Mouse (Mus musculus): ENCODE measurements at regions not wholly inside any gene's neighbourhood (a gene's known extent, or its start where the extent isn't known, plus 50 kb on each side); places are given as distances from the start of the nearest gene placed in this dataset.

GRCm38 (mm10) chr2:51566554-51567246, 60.6 kb upstream of the Tas2r134 start:
- DNase-seq (ENCODE audit: low spot score) = no peak
- intact Hi-C loops (cut with DNase I) = no loop called here

GRCm38 (mm10) chr2:51563881-51564280, 63.4 kb upstream of the Tas2r134 start:
- DNase-seq (ENCODE audit: low spot score) = no peak
- intact Hi-C loops (cut with DNase I) = no loop called here

GRCm38 (mm10) chr2:51563240-51563639, 64.1 kb upstream of the Tas2r134 start:
- intact Hi-C loops (cut with DNase I) = no loop called here
- DNase-seq (ENCODE audit: low spot score) = no peak

- no peak for DNase-seq (ENCODE audit: low spot score)
- intact Hi-C loops (cut with DNase I) = no loop called here
These were observed 76.4 kb upstream of the Tas2r134 start for GRCm38 (mm10) chr2:51550863-51551262.

- intact Hi-C loops (cut with DNase I) = no loop called here
- DNase-seq (ENCODE audit: low spot score) = no peak
These were observed 78.2 kb upstream of the Tas2r134 start for GRCm38 (mm10) chr2:51549125-51549524.

- intact Hi-C loops (cut with DNase I) = no loop called here
- DNase-seq (ENCODE audit: low spot score) = no peak
These were observed 81.1 kb upstream of the Tas2r134 start for GRCm38 (mm10) chr2:51546181-51546580.

- no peak for DNase-seq (ENCODE audit: low spot score)
- intact Hi-C loops (cut with DNase I) = no loop called here
These were observed 83.4 kb upstream of the Tas2r134 start for GRCm38 (mm10) chr2:51543949-51544348.

- no peak for DNase-seq (ENCODE audit: low spot score)
- intact Hi-C loops (cut with DNase I) = no loop called here
These were observed 85.0 kb upstream of the Tas2r134 start for GRCm38 (mm10) chr2:51542272-51542671.

- DNase-seq (ENCODE audit: low spot score) = no peak
- intact Hi-C loops (cut with DNase I) = no loop called here
These were observed 94.4 kb upstream of the Tas2r134 start for GRCm38 (mm10) chr2:51532709-51533414.

- intact Hi-C loops (cut with DNase I) = no loop called here
- no peak for DNase-seq (ENCODE audit: low spot score)
These were observed 96.0 kb upstream of the Tas2r134 start for GRCm38 (mm10) chr2:51531106-51531839.

GRCm38 (mm10) chr2:51522766-51523165, 104.5 kb upstream of the Tas2r134 start:
- no peak for DNase-seq (ENCODE audit: low spot score)
- intact Hi-C loops (cut with DNase I) = no loop called here

- intact Hi-C loops (cut with DNase I) = no loop called here
- no peak for DNase-seq (ENCODE audit: low spot score)
These were observed 117.9 kb upstream of the Tas2r134 start for GRCm38 (mm10) chr2:51509220-51510011.

GRCm38 (mm10) chr2:51497896-51498295, 129.4 kb upstream of the Tas2r134 start:
- DNase-seq (ENCODE audit: low spot score) = no peak
- intact Hi-C loops (cut with DNase I) = no loop called here

- intact Hi-C loops (cut with DNase I) = no loop called here
- DNase-seq (ENCODE audit: low spot score) = no peak
These were observed 153.6 kb upstream of the Tas2r134 start for GRCm38 (mm10) chr2:51473753-51474152.

- DNase-seq (ENCODE audit: low spot score) = no peak
- intact Hi-C loops (cut with DNase I) = no loop called here
These were observed 160.2 kb upstream of the Tas2r134 start for GRCm38 (mm10) chr2:51467027-51467694.

- intact Hi-C loops (cut with DNase I) = no loop called here
- DNase-seq (ENCODE audit: low spot score) = no peak
These were observed 161.3 kb upstream of the Tas2r134 start for GRCm38 (mm10) chr2:51466003-51466402.

- no peak for DNase-seq (ENCODE audit: low spot score)
- intact Hi-C loops (cut with DNase I) = no loop called here
These were observed 161.7 kb upstream of the Tas2r134 start for GRCm38 (mm10) chr2:51465576-51465975.

GRCm38 (mm10) chr2:51464356-51464755, 163.0 kb upstream of the Tas2r134 start:
- intact Hi-C loops (cut with DNase I) = no loop called here
- no peak for DNase-seq (ENCODE audit: low spot score)

GRCm38 (mm10) chr2:51460896-51461295, 166.4 kb upstream of the Tas2r134 start:
- intact Hi-C loops (cut with DNase I) = no loop called here
- DNase-seq (ENCODE audit: low spot score) = no peak

GRCm38 (mm10) chr2:51459486-51459885, 167.8 kb upstream of the Tas2r134 start:
- intact Hi-C loops (cut with DNase I) = no loop called here
- no peak for DNase-seq (ENCODE audit: low spot score)

Data from heart, postnatal 25 days (tissue).